In the genomic region with DNA sequence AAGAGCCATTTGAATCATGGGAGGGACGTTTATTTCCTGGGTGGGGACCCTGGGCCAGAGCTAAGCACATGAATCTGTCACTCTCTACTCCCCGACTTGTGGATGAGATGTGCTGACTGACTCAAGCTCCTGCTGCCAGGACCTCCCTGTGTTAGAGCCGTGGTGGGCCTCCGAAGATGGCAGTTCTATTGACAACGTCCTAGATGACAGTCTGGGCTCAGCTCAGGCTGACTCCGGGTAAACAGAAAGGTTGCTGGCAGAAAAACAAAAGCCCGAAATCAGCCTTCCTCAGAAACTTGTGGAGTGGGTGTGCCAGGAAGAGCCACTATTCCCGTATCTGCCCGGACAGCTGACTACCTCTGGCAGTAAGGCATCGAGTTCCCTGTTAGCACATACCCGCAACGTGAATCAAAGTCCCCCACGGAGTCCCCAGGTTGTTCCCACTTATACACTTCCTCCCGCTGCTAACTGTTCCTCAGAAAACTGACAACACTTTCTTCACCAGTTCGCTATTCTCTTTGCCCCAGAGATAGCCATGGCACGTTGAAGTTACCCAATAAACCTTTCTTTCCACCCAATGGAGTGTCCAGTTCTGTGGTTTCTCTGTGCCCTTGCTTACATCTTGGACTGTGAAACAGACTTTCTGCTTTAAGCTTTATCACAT, we compare ENCODE assay signal across 16 mouse cellular contexts.
"Had no signal": no experiment of that assay in that cellular context is flagged by ENCODE, and none has a peak within 500 bp of the region (broad histone marks: within the 10 kb centered on the region; RNA-seq: fewer than 3 reads in every experiment).

No protein-coding gene starts in this region.

- DNase-seq: kidney, adult 9 months; layer of hippocampus, adult 9-11 months; layer of hippocampus, postnatal 36 days; liver; liver, embryonic 13.5 days; liver, postnatal 0 days; retina, postnatal 1 day; right cerebral cortex, postnatal 4 days; spleen, adult 18-20 months; thymus, postnatal 36 days had no signal

- H3K9ac ChIP-seq: limb, embryonic 12.5 days; liver, embryonic 13.5 days; liver, postnatal 0 days; midbrain, embryonic 12.5 days; neural tube, embryonic 13.5 days had no signal

- H3K4me2 ChIP-seq: limb, embryonic 12.5 days; liver, embryonic 13.5 days; midbrain, embryonic 12.5 days; neural tube, embryonic 13.5 days had no signal

- H3K27ac ChIP-seq: kidney, postnatal 0 days; limb, embryonic 12.5 days; liver, embryonic 13.5 days; macrophage; midbrain, embryonic 12.5 days; neural tube, embryonic 13.5 days had no signal

- H3K36me3 ChIP-seq: limb, embryonic 12.5 days; liver, embryonic 13.5 days; midbrain, embryonic 12.5 days; neural tube, embryonic 13.5 days had no signal

- ATAC-seq: liver, postnatal 0 days; midbrain, embryonic 16.5 days had no signal

- H3K4me1 ChIP-seq: neural tube, embryonic 13.5 days had no signal

- H3K9me3 ChIP-seq: limb, embryonic 12.5 days; liver, embryonic 13.5 days; midbrain, embryonic 12.5 days; neural tube, embryonic 13.5 days had no signal

- H3K27me3 ChIP-seq: limb, embryonic 12.5 days; liver, embryonic 13.5 days; neural tube, embryonic 13.5 days had no signal

- H3K4me3 ChIP-seq: limb, embryonic 12.5 days; liver, embryonic 13.5 days; midbrain, embryonic 12.5 days; neural tube, embryonic 13.5 days had no signal
